Mouse (Mus musculus): ENCODE data around the gene Gck. TPM values are rescaled to one million over a fixed set of nuclear protein-coding genes. Genes with fewer than 3 reads are reported as not detected.
"Not testable (repeated sequence)": the region's sequence is repeated elsewhere in the genome, so short reads cannot be mapped to it uniquely, and the experiment has no call there.

Gene Gck
- polyA plus RNA-seq, 1 experiment from 2014 or later: 2.5 TPM

- Histone ChIP-seq H3K4me3 (peak overlapping the region; percentile 56), H3K27ac (replicated peaks) (peak overlapping the region; percentile 87), H3K9me3 (replicated peaks) (no peaks in the 10 kb centered on the region), H3K36me3 (no peaks in the 10 kb centered on the region), H3K4me1 (peaks cover 50% of the 10 kb centered on the region), H3K27me3 (ENCODE audit: low read depth, poor library complexity, severe bottlenecking) (peaks cover 67% of the 10 kb centered on the region)
- whole genome bisulfite sequencing: 6% methylated on average over 6 of the region's 6 CpGs
- no peak for DNase-seq (ENCODE audit: low spot score)
Measured at GRCm38 (mm10) chr11:5902390-5902789, 47.5 kb downstream of the Gck start.

GRCm38 (mm10) chr11:5901950-5902349 is 47.9 kb downstream of the Gck start:
- Histone ChIP-seq H3K4me1 (peaks cover 52% of the 10 kb centered on the region), H3K27me3 (ENCODE audit: low read depth, poor library complexity, severe bottlenecking) (peaks cover 71% of the 10 kb centered on the region), H3K4me3 (peak overlapping the region; percentile 56), H3K9me3 (replicated peaks) (no peaks in the 10 kb centered on the region), H3K36me3 (no peaks in the 10 kb centered on the region), H3K27ac (replicated peaks) (peak overlapping the region; percentile 87)
- under 1% methylated on average over 32 of the region's 32 CpGs for WGBS
- peak; percentile 76 for DNase-seq (ENCODE audit: low spot score)

- 13% methylated on average over 3 of the region's 3 CpGs for WGBS
- DNase-seq (ENCODE audit: low spot score): no peak
- no peaks in the 10 kb centered on the region for H3K36me3 ChIP-seq
- H3K4me1 ChIP-seq: peaks cover 52% of the 10 kb centered on the region
- peak overlapping the region; percentile 87 for H3K27ac ChIP-seq (replicated peaks)
- no peaks in the 10 kb centered on the region for H3K9me3 ChIP-seq (replicated peaks)
- peaks cover 77% of the 10 kb centered on the region for H3K27me3 ChIP-seq (ENCODE audit: low read depth, poor library complexity, severe bottlenecking)
- peak overlapping the region; percentile 56 for H3K4me3 ChIP-seq
Measured at GRCm38 (mm10) chr11:5901320-5901719, 48.6 kb downstream of the Gck start.

- Histone ChIP-seq H3K36me3 (no peaks in the 10 kb centered on the region), H3K4me3 (no peak overlapping the region), H3K9me3 (replicated peaks) (no peaks in the 10 kb centered on the region), H3K27me3 (ENCODE audit: low read depth, poor library complexity, severe bottlenecking) (peaks cover 84% of the 10 kb centered on the region), H3K4me1 (peaks cover 52% of the 10 kb centered on the region), H3K27ac (replicated peaks) (no peak overlapping the region)
- WGBS: 88% methylated on average over 10 of the region's 10 CpGs
- no peak for DNase-seq (ENCODE audit: low spot score)
Measured at GRCm38 (mm10) chr11:5899286-5899685, 50.6 kb downstream of the Gck start.

GRCm38 (mm10) chr11:5898531-5898930 is 51.4 kb downstream of the Gck start, which contains the start of gene Myl7:
Myl7 (minus strand) TSS chr11:5898782.
- H3K4me1 ChIP-seq: peaks cover 55% of the 10 kb centered on the region
- 76% methylated on average over 5 of the region's 5 CpGs for WGBS
- no peaks in the 10 kb centered on the region for H3K9me3 ChIP-seq (replicated peaks)
- peak within 1 kb of the TSS; percentile 2; the same call in 1 of the 2 replicates for H3K27ac ChIP-seq (replicated peaks)
- H3K27me3 ChIP-seq (ENCODE audit: low read depth, poor library complexity, severe bottlenecking): peaks cover 77% of the 10 kb centered on the region
- peak within 1 kb of the TSS; percentile 22; the same call in 1 of the 2 replicates for H3K4me3 ChIP-seq
- H3K36me3 ChIP-seq: no peaks in the 10 kb centered on the region
- no peak for DNase-seq (ENCODE audit: low spot score)

GRCm38 (mm10) chr11:5897839-5898238 is 52.0 kb downstream of the Gck start:
- 4% methylated on average over 10 of the region's 10 CpGs for WGBS
- peak; percentile 23 for DNase-seq (ENCODE audit: low spot score)
- Histone ChIP-seq H3K9me3 (replicated peaks) (no peaks in the 10 kb centered on the region), H3K36me3 (no peaks in the 10 kb centered on the region), H3K4me3 (peak overlapping the region; percentile 22; the same call in 1 of the 2 replicates), H3K4me1 (peaks cover 58% of the 10 kb centered on the region), H3K27me3 (ENCODE audit: low read depth, poor library complexity, severe bottlenecking) (peaks cover 70% of the 10 kb centered on the region), H3K27ac (replicated peaks) (peak overlapping the region; percentile 2; the same call in 1 of the 2 replicates)

GRCm38 (mm10) chr11:5897230-5897629 is 52.7 kb downstream of the Gck start:
- Histone ChIP-seq H3K36me3 (no peaks in the 10 kb centered on the region), H3K9me3 (replicated peaks) (no peaks in the 10 kb centered on the region), H3K27me3 (ENCODE audit: low read depth, poor library complexity, severe bottlenecking) (peaks cover 64% of the 10 kb centered on the region), H3K27ac (replicated peaks) (peak overlapping the region; percentile 2; the same call in 1 of the 2 replicates), H3K4me1 (peaks cover 58% of the 10 kb centered on the region), H3K4me3 (no peak overlapping the region)
- DNase-seq (ENCODE audit: low spot score): no peak
- WGBS: 10% methylated on average over 16 of the region's 16 CpGs

GRCm38 (mm10) chr11:5893807-5894206 is 56.1 kb downstream of the Gck start:
- WGBS: 79% methylated on average over 6 of the region's 6 CpGs
- H3K27ac ChIP-seq (replicated peaks): no peak overlapping the region; the same call in 1 of the 2 replicates
- peaks cover 33% of the 10 kb centered on the region for H3K27me3 ChIP-seq (ENCODE audit: low read depth, poor library complexity, severe bottlenecking)

GRCm38 (mm10) chr11:5892810-5893368 is 57.0 kb downstream of the Gck start:
- Histone ChIP-seq H3K4me1 (peaks cover 60% of the 10 kb centered on the region), H3K36me3 (no peaks in the 10 kb centered on the region), H3K27me3 (ENCODE audit: low read depth, poor library complexity, severe bottlenecking) (peaks cover 24% of the 10 kb centered on the region), H3K27ac (replicated peaks) (peak overlapping the region; percentile 70; the same call in 1 of the 2 replicates), H3K4me3 (no peak overlapping the region), H3K9me3 (replicated peaks) (no peaks in the 10 kb centered on the region)
- WGBS: 56% methylated on average over 4 of the region's 4 CpGs
- no peak for DNase-seq (ENCODE audit: low spot score)

More at GRCm38 (mm10) chr11:5893807-5894206, 56.1 kb downstream of the Gck start:
- H3K4me3 ChIP-seq: no peak overlapping the region
- H3K4me1 ChIP-seq: peaks cover 60% of the 10 kb centered on the region
- H3K36me3 ChIP-seq: no peaks in the 10 kb centered on the region
- DNase-seq (ENCODE audit: low spot score): no peak
- no peaks in the 10 kb centered on the region for H3K9me3 ChIP-seq (replicated peaks)

GRCm38 (mm10) chr11:5892151-5892591 is 57.7 kb downstream of the Gck start:
- no peak overlapping the region for H3K4me3 ChIP-seq
- H3K27ac ChIP-seq (replicated peaks): peak overlapping the region; percentile 70
- no peaks in the 10 kb centered on the region for H3K9me3 ChIP-seq (replicated peaks)
- no peak for DNase-seq (ENCODE audit: low spot score)
- H3K4me1 ChIP-seq: peaks cover 60% of the 10 kb centered on the region
- no peaks in the 10 kb centered on the region for H3K36me3 ChIP-seq
- H3K27me3 ChIP-seq (ENCODE audit: low read depth, poor library complexity, severe bottlenecking): peaks cover 17% of the 10 kb centered on the region
- 74% methylated on average over 8 of the region's 8 CpGs for WGBS

- not testable (repeated sequence) for H3K27ac ChIP-seq (replicated peaks); H3K36me3 ChIP-seq; DNase-seq (ENCODE audit: low spot score); H3K27me3 ChIP-seq (ENCODE audit: low read depth, poor library complexity, severe bottlenecking); H3K4me3 ChIP-seq; H3K9me3 ChIP-seq (replicated peaks)
- WGBS: 79% methylated on average over 5 of the region's 5 CpGs
- H3K4me1 ChIP-seq: peaks cover 62% of the 10 kb centered on the region
Measured at GRCm38 (mm10) chr11:5888563-5888962, 61.3 kb downstream of the Gck start.

- WGBS: 24% methylated on average over 5 of the region's 5 CpGs
- Histone ChIP-seq H3K36me3 (no peaks in the 10 kb centered on the region), H3K27ac (replicated peaks) (peak overlapping the region; percentile 82), H3K4me3 (no peak overlapping the region), H3K9me3 (replicated peaks) (no peaks in the 10 kb centered on the region), H3K27me3 (ENCODE audit: low read depth, poor library complexity, severe bottlenecking) (no peaks in the 10 kb centered on the region), H3K4me1 (peaks cover 50% of the 10 kb centered on the region)
- peak; percentile 54 for DNase-seq (ENCODE audit: low spot score)
Measured at GRCm38 (mm10) chr11:5887250-5887649, 62.6 kb downstream of the Gck start.

GRCm38 (mm10) chr11:5886187-5886586 is 63.7 kb downstream of the Gck start:
- DNase-seq (ENCODE audit: low spot score): peak; percentile 69
- H3K4me3 ChIP-seq: no peak overlapping the region
- H3K9me3 ChIP-seq (replicated peaks): no peaks in the 10 kb centered on the region
- peaks cover 39% of the 10 kb centered on the region for H3K4me1 ChIP-seq
- WGBS: 23% methylated on average over 9 of the region's 9 CpGs
- no peaks in the 10 kb centered on the region for H3K36me3 ChIP-seq
- peak overlapping the region; percentile 82 for H3K27ac ChIP-seq (replicated peaks)
- H3K27me3 ChIP-seq (ENCODE audit: low read depth, poor library complexity, severe bottlenecking): no peaks in the 10 kb centered on the region

All from midbrain, embryonic 10.5 days (tissue).